Mouse (Mus musculus): ENCODE results near the gene Cep85l. TPM values are rescaled to one million over a fixed set of nuclear protein-coding genes. Genes with fewer than 3 reads are reported as not detected.

Cep85l gene
- polyA plus RNA-seq, 1 experiment = not detected

GRCm38 (mm10) chr10:53335974-53336373, 43.8 kb downstream of the Cep85l start:
- no peak for TF ChIP-seq GATA1 (IDR thresholded peaks at IDR 0.05; ENCODE audit: low read length)

GRCm38 (mm10) chr10:53335266-53335665, 44.5 kb downstream of the Cep85l start:
- no peak for TF ChIP-seq GATA1 (IDR thresholded peaks at IDR 0.05; ENCODE audit: low read length)

- no peak for TF ChIP-seq GATA1 (IDR thresholded peaks at IDR 0.05; ENCODE audit: low read length)
These were observed 47.0 kb downstream of the Cep85l start for GRCm38 (mm10) chr10:53332752-53333151.

- TF ChIP-seq GATA1 (IDR thresholded peaks at IDR 0.05; ENCODE audit: low read length) = no peak
These were observed 50.5 kb downstream of the Cep85l start for GRCm38 (mm10) chr10:53329257-53329656.

- TF ChIP-seq GATA1 (IDR thresholded peaks at IDR 0.05; ENCODE audit: low read length) = no peak
These were observed 53.4 kb downstream of the Cep85l start for GRCm38 (mm10) chr10:53326367-53326766.

GRCm38 (mm10) chr10:53324663-53325062, 55.1 kb downstream of the Cep85l start:
- no peak for TF ChIP-seq GATA1 (IDR thresholded peaks at IDR 0.05; ENCODE audit: low read length)

- TF ChIP-seq GATA1 (IDR thresholded peaks at IDR 0.05; ENCODE audit: low read length) = no peak
These were observed 56.4 kb downstream of the Cep85l start for GRCm38 (mm10) chr10:53323367-53323766.

- no peak for TF ChIP-seq GATA1 (IDR thresholded peaks at IDR 0.05; ENCODE audit: low read length)
These were observed 73.1 kb downstream of the Cep85l start for GRCm38 (mm10) chr10:53306674-53307073.

- no peak for TF ChIP-seq GATA1 (IDR thresholded peaks at IDR 0.05; ENCODE audit: low read length)
These were observed 73.9 kb downstream of the Cep85l start for GRCm38 (mm10) chr10:53305867-53306266.

GRCm38 (mm10) chr10:53285147-53285546, 94.6 kb downstream of the Cep85l start:
- TF ChIP-seq GATA1 (IDR thresholded peaks at IDR 0.05; ENCODE audit: low read length) = no peak

GRCm38 (mm10) chr10:53272228-53272627, 107.5 kb downstream of the Cep85l start:
- TF ChIP-seq GATA1 (IDR thresholded peaks at IDR 0.05; ENCODE audit: low read length) = no peak

GRCm38 (mm10) chr10:53262021-53262420, 117.7 kb downstream of the Cep85l start:
- TF ChIP-seq GATA1 (IDR thresholded peaks at IDR 0.05; ENCODE audit: low read length) = no peak

GRCm38 (mm10) chr10:53235381-53235780, 144.4 kb downstream of the Cep85l start:
- TF ChIP-seq GATA1 (IDR thresholded peaks at IDR 0.05; ENCODE audit: low read length) = no peak

GRCm38 (mm10) chr10:53234683-53235082, 145.1 kb downstream of the Cep85l start:
- no peak for TF ChIP-seq GATA1 (IDR thresholded peaks at IDR 0.05; ENCODE audit: low read length)

GRCm38 (mm10) chr10:53234086-53234613, 145.6 kb downstream of the Cep85l start:
- no peak for TF ChIP-seq GATA1 (IDR thresholded peaks at IDR 0.05; ENCODE audit: low read length)

GRCm38 (mm10) chr10:53230809-53231208, 148.9 kb downstream of the Cep85l start:
- no peak for TF ChIP-seq GATA1 (IDR thresholded peaks at IDR 0.05; ENCODE audit: low read length)

- no peak for TF ChIP-seq GATA1 (IDR thresholded peaks at IDR 0.05; ENCODE audit: low read length)
These were observed 150.6 kb downstream of the Cep85l start for GRCm38 (mm10) chr10:53229190-53229589.

Other genes with a start within 250 kb of the Cep85l start
- not detected in 2 replicates for gene Pln, start 42.3 kb downstream of the Cep85l start, polyA plus RNA-seq (2012)
- gene Asf1a, start 216.8 kb upstream of the Cep85l start, polyA plus RNA-seq (2012) = 5.9 and 10.0 TPM in 2 replicates

All from G1E-ER4 (cell line).